Mouse (Mus musculus) small intestine, adult 2 months (tissue): Measurements from ENCODE around the gene Utp18. TPM values are rescaled to one million over a fixed set of nuclear protein-coding genes. Genes with fewer than 3 reads are reported as not detected.

Experiments
- H3K27ac ChIP-seq: fragments of 200-500 bp; 2 replicates; pipeline ENCODE4 v1.5.1; 2012; ENCODE audit warnings: low read depth, low read length, control low read depth, inconsistent platforms; ENCODE audit not compliant: insufficient read depth
- H3K27me3 ChIP-seq: fragments of 200-500 bp; 2 replicates; pipeline ENCODE4 v1.6.1; 2012; ENCODE audit warnings: mild to moderate bottlenecking, moderate library complexity, low read length, inconsistent platforms; ENCODE audit not compliant: control insufficient read depth, insufficient read depth
- H3K36me3 ChIP-seq: fragments of 200-500 bp; 2 replicates; pipeline ENCODE4 v1.6.1; 2012; ENCODE audit warnings: mild to moderate bottlenecking, low read length, control low read depth, inconsistent platforms; ENCODE audit not compliant: control insufficient read depth, insufficient read depth
- H3K4me1 ChIP-seq: fragments of 200-500 bp; 2 replicates; pipeline ENCODE4 v1.6.1; 2012; ENCODE audit warnings: low read length, inconsistent platforms, mixed read lengths; ENCODE audit not compliant: control insufficient read depth, insufficient read depth, insufficient read length
- H3K4me3 ChIP-seq: fragments of 200-500 bp; 2 replicates; pipeline ENCODE4 v1.5.1; 2012; ENCODE audit warnings: low read depth, mild to moderate bottlenecking, control low read depth, inconsistent platforms, low read length, moderate library complexity
- CTCF ChIP-seq: fragments of 200-500 bp; IDR thresholded peaks from 2 replicates; pipeline ENCODE4 v1.5.1; 2012; ENCODE audit warnings: low read depth, mild to moderate bottlenecking, control low read depth, inconsistent platforms, low read length, moderate library complexity, mixed read lengths; ENCODE audit not compliant: insufficient replicate concordance, insufficient read length; ENCODE audit errors: extremely low read depth
- POLR2A ChIP-seq: fragments of 200-500 bp; IDR thresholded peaks from 2 replicates; pipeline ENCODE4 v1.6.1; 2012; ENCODE audit warnings: low read depth, mild to moderate bottlenecking, control low read depth, inconsistent platforms, low read length, moderate library complexity
- WGBS: fragments of 180-500 bp; shearing (Covaris S2); methylation state at CpG from one replicate; pipeline ENCODE4 v1.1.7; 2018; 5-methylcytosine and 5-hydroxymethylcytosine counted together
- polyA plus RNA-seq: library from polyadenylated mRNA; depleted of rRNA; stranded (reverse); fragments of >200 nt; gene quantifications from 2 replicates; pipeline ENCODE4 v1.2.3, GENCODE M21; 2012

Utp18 gene
- polyA plus RNA-seq, 1 experiment = 1.9 TPM

DNA sequence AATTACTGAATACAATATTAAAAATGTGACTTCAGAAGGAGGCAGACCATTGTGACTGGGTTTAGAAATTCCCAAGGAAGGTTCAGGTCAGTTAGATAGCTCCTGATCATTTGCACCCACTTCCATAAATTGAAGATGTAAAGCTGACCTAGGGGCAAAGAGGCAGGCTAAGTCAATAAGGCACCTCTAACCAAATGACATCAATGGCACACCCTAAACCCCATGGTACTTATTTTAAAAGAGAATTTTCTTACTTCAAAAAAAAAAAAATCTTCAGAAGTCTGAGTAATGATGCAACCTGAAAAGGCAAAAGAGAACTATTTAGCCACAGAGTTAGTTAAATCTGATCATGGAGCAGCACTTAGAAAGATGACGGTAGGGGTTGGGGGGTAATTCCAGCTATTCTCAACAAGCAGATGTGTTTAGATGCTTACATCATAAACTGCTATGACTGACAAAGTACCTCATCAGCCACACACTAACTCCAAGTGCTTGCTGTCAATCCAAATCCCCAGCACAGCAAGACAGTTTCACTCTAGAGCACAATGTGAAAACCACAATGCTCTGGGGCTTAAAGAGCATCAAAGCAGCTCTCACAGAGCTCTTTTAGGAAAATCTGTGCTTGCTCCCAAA is 24.9 kb downstream of the Utp18 start:
- no peaks in the 10 kb centered on the region for H3K27me3 ChIP-seq
- peaks cover 19% of the 10 kb centered on the region for H3K36me3 ChIP-seq
- no peak overlapping the region for H3K27ac ChIP-seq
- no peak overlapping the region for H3K4me3 ChIP-seq
- 84% methylated on average over 1 of the region's 1 CpGs for WGBS
- no peaks in the 10 kb centered on the region for H3K4me1 ChIP-seq
- TF ChIP-seq CTCF (no peak), POLR2A (no peak)

DNA sequence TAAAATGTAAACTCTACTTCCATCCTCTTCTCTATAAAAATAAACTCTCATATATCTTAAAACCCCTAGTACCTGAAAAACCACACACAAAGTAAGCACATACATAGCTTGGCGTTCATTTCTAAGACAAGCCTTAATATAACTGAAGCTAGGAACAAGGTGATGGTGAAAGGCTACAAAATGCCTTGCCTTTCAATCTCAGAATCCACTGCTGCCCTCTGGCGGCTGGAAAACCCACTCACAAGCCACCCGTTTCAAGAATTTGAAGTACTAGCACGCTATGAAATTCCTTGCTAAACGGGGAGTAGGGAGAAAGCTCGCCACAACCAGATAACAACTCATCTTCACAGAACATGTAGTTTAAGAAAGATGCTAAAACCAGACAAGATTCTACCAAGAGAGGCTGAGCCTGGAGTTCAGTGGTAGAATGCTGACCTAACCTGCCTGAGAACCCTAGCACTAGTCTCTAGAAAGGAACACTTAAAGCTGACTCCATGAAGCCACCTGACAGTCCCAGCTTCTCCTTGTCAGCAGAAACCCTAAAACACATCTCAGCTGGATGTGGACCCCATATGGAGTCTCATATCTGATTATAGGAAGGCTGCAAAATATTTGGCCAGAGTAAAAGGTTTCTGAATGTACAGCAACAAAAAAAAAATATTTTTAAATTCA is 29.1 kb downstream of the Utp18 start:
- Histone ChIP-seq H3K36me3 (peaks cover 7% of the 10 kb centered on the region; the same call in 1 of the 2 replicates), H3K27ac (no peak overlapping the region), H3K4me1 (no peaks in the 10 kb centered on the region), H3K27me3 (no peaks in the 10 kb centered on the region), H3K4me3 (no peak overlapping the region)
- 4% methylated on average over 6 of the region's 6 CpGs for WGBS
- TF ChIP-seq CTCF (peak; percentile 79; the same call in 1 of the 2 replicates), POLR2A (no peak)

DNA sequence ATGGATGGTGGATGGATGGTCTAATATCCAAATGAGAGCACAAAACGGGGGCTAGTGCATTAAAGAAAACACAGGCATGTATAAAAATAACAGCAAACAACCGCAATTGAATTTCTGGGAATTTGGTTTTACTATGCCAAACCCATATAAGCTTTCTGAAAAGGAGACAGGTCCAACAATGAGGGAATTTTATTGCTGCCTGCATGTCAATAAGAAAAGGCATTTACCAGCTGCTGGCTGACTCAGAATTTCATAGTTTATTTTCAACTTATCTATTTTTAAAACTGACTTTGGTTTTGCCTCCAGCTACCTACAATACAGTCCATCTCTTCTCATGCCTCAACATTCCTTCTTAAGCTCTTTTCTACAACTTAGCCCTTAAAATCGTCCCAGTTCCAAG is 33.0 kb downstream of the Utp18 start:
- Histone ChIP-seq H3K4me1 (no peaks in the 10 kb centered on the region), H3K4me3 (no peak overlapping the region), H3K27me3 (no peaks in the 10 kb centered on the region), H3K27ac (no peak overlapping the region), H3K36me3 (no peaks in the 10 kb centered on the region)
- WGBS = 83% methylated on average over 3 of the region's 3 CpGs
- TF ChIP-seq POLR2A (no peak), CTCF (no peak)

DNA sequence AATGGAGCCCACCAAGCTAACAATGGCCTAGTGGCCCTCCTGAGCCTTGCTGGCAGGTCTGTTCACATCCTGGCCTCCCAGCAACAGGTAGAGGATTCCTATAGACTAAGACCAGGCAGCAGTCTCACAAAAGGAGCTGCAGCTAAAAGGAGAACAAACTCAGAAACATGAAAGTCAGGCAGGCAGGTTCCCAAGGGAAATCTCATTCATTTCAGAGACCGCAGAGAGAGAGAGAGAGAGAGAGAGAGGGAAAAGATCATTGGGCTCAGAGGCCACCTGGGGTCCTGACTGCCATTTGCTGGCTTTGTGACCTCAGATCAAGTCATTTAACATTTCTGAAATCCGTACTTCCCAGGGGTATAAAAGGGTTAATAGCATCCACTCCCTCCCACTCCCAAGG is 38.2 kb downstream of the Utp18 start:
- Histone ChIP-seq H3K27ac (no peak overlapping the region), H3K36me3 (no peaks in the 10 kb centered on the region), H3K4me3 (no peak overlapping the region), H3K27me3 (no peaks in the 10 kb centered on the region), H3K4me1 (no peaks in the 10 kb centered on the region)
- 58% methylated on average over 2 of the region's 2 CpGs for WGBS
- no peak for TF ChIP-seq CTCF
- TF ChIP-seq POLR2A = no peak

DNA sequence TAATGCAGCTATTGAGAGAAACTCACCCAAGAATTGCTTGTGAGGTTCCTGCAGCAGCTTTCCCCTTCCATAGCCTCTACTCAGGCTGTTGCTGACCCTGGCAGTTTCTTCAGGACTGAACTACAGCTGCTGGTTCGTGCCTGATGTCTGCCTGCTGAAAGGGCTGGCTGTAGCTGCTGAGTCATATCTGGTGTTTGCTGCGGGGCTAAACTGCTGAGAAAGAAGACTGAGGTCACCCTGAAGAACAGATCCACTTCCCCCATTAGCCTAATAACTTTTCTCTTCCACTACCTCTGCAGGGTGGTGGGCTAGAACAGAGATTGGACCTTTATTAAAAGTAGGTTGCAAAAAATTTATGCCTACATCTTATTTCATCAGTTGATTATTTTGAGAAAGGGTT is 49.8 kb downstream of the Utp18 start:
- WGBS = 21% methylated on average over 2 of the region's 2 CpGs
- Histone ChIP-seq H3K4me3 (no peak overlapping the region), H3K36me3 (no peaks in the 10 kb centered on the region), H3K4me1 (no peaks in the 10 kb centered on the region), H3K27ac (no peak overlapping the region), H3K27me3 (no peaks in the 10 kb centered on the region)
- TF ChIP-seq CTCF (no peak), POLR2A (no peak)

DNA sequence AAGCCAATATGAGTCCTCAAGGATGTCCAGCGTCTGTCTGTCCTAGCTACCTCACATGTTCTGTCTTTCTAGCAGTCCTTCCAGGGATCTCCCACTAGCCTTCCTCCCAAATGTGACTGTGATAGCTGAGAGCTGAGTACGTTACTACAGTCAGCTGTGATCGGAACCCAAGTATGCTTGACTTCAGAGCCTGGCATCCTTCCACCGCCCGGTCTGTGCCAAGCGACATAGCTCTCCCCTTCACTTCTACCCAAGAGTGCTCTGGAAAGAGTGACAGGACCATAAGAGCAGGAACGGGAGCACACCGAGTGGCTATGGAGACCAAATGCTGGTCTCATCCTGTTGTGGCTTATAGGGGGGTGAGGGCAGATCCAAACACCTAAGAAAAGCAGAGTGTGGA is 55.6 kb downstream of the Utp18 start:
- Histone ChIP-seq H3K4me1 (no peaks in the 10 kb centered on the region), H3K27ac (no peak overlapping the region), H3K4me3 (no peak overlapping the region), H3K36me3 (no peaks in the 10 kb centered on the region), H3K27me3 (no peaks in the 10 kb centered on the region)
- WGBS = 88% methylated on average over 8 of the region's 8 CpGs
- TF ChIP-seq CTCF = no peak
- TF ChIP-seq POLR2A = no peak

DNA sequence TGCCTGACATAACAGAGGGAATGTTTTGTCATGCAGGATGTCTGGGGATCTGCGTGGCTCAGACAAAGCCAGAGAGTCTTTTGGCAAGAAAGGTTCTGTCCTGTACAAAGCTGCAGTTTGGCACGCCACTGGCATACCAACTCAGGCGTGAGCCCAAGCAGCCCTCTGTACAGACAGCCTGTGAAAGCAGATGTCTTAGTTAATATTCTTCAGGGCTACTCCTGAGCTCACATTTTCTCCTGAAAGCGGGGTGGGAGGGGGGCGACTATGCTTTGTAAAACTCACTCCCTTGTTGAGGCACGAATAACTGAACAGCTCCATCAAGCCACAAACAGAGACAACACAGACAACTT is 56.3 kb downstream of the Utp18 start:
- Histone ChIP-seq H3K27ac (no peak overlapping the region), H3K4me1 (no peaks in the 10 kb centered on the region), H3K27me3 (no peaks in the 10 kb centered on the region), H3K4me3 (no peak overlapping the region), H3K36me3 (no peaks in the 10 kb centered on the region)
- WGBS = 81% methylated on average over 6 of the region's 6 CpGs
- TF ChIP-seq POLR2A (no peak), CTCF (no peak)
